Mouse (Mus musculus) activated CD4-positive, CD25-positive, alpha-beta regulatory T cell, adult 4 months (primary cell): ENCODE data around the gene Tnfrsf13c. TPM values are rescaled to one million over a fixed set of nuclear protein-coding genes. Genes with fewer than 3 reads are reported as not detected.

Experiments
- ATAC-seq: one replicate; pipeline ENCODE4 v1.8.0; 2017
- polyA plus RNA-seq, 2 experiments: library from polyadenylated mRNA; unstranded; fragments of 100-300 nt; shearing (Covaris generic); gene quantifications; one replicate each; pipeline ENCODE4 v1.2.1; 2017

Gene Tnfrsf13c
- polyA plus RNA-seq, 2 experiments from 2014 or later, result 2.5 to 10.9 TPM

DNA sequence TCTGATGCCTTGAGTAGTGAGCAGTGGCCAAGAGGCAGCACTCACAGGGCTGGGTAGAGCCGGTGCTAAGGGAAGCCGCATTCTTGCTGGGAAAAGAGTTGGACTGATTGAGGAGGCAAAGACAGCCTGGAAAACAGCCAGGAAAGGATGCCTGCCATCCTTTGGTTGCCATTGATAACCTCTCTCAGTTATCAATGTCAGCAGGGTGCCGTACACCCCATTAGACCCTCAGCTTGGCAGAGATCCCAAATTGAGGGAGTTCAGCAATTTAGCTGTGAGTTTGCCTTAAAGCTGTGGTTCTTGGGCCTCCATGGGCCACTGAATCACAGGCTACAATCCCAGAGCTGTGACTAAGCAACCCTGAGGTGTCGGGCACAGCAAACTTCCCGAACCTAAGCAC is 43.0 kb downstream of the Tnfrsf13c start:
- ATAC-seq, result no peak

DNA sequence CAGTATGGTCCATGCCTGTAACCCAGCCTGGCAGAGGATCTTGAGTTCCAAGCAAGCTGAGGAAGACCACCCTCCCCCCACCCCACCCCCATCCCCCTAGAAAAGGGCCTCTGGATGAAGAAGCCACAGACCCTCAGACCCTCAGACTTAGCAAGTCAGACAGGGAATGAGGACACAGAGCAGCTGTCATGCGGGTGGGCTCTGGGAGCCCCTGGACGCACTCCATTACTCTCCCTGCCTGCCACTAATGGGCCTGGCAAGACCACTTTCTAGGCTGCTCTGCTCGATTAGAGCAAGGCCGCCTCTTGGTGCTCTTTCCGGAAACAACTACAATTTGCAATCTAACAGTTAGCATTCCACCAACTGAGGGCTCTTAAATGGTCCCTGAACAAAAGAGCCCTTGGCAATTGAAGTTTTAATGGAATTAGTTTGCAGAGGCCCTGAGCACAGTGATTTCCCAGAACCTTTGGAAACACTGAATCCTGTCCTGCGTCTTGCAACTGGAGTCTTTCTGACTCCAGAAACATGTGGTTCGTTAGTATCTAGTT is 46.4 kb downstream of the Tnfrsf13c start:
- ATAC-seq, result no peak

GRCm38 (mm10) chr15:82175091-82175490 is 49.1 kb downstream of the Tnfrsf13c start:
- ATAC-seq, result no peak

- ATAC-seq, result no peak
Observed at GRCm38 (mm10) chr15:82172648-82173047, 51.5 kb downstream of the Tnfrsf13c start.

Other genes starting within 250 kb of the Tnfrsf13c start
- not detected for gene 1700029P11Rik, start 243.8 kb downstream of the Tnfrsf13c start, polyA plus RNA-seq
- gene Xrcc6, start 236.5 kb downstream of the Tnfrsf13c start, polyA plus RNA-seq, result 10 to 100 TPM; 50.9 to 58.1 TPM
- 10 to 100 TPM; 10.1 to 16.2 TPM for gene Desi1, start 190.5 kb downstream of the Tnfrsf13c start, polyA plus RNA-seq
- 100 to 1,000 TPM; 170 to 212 TPM for gene Snu13, start 176.8 kb downstream of the Tnfrsf13c start, polyA plus RNA-seq
- gene 4930407I10Rik, start 165.2 kb downstream of the Tnfrsf13c start, polyA plus RNA-seq, result not detected
- gene Mei1, start 154.4 kb downstream of the Tnfrsf13c start, polyA plus RNA-seq, result not detected
- 10 to 100 TPM; 23.4 to 28.1 TPM for gene Ccdc134, start 96.4 kb downstream of the Tnfrsf13c start, polyA plus RNA-seq
- 10 to 100 TPM; 32.6 to 51.4 TPM for gene Srebf2, start 77.2 kb downstream of the Tnfrsf13c start, polyA plus RNA-seq
- gene Shisa8, start 11.6 kb downstream of the Tnfrsf13c start, polyA plus RNA-seq, result not detected
- 10 to 100 TPM; 21.6 to 34.7 TPM for gene Cenpm, start 20.4 kb upstream of the Tnfrsf13c start, polyA plus RNA-seq
- gene 1500009C09Rik, start 28.0 kb upstream of the Tnfrsf13c start, polyA plus RNA-seq, result not detected
- not detected for gene Sept3, start 50.5 kb upstream of the Tnfrsf13c start, polyA plus RNA-seq
- gene Wbp2nl, start 74.6 kb upstream of the Tnfrsf13c start, polyA plus RNA-seq, result not detected
- 10 to 100 TPM; 44.2 to 63.7 TPM for gene Naga, start 114.6 kb upstream of the Tnfrsf13c start, polyA plus RNA-seq
- gene Pheta2, start 114.6 kb upstream of the Tnfrsf13c start, polyA plus RNA-seq, result 1 to 10 TPM; 5.3 to 5.8 TPM
- gene Smdt1, start 114.6 kb upstream of the Tnfrsf13c start, polyA plus RNA-seq, result 100 to 1,000 TPM; 132 to 140 TPM
- gene Ndufa6, start 130.0 kb upstream of the Tnfrsf13c start, polyA plus RNA-seq, result 100 to 1,000 TPM; 486 to 595 TPM
- 1 to 10 TPM; 3.6 to 6.5 TPM for gene Cyp2d22, start 155.9 kb upstream of the Tnfrsf13c start, polyA plus RNA-seq
- gene Cyp2d11, start 169.7 kb upstream of the Tnfrsf13c start, polyA plus RNA-seq, result not detected
- not detected for gene Cyp2d10, start 182.8 kb upstream of the Tnfrsf13c start, polyA plus RNA-seq
- not detected for gene Cyp2d9, start 209.1 kb upstream of the Tnfrsf13c start, polyA plus RNA-seq